Mouse (Mus musculus): ENCODE results near the gene Crocc.
A peak's percentile ranks its signal among the peaks of the same experiment; 100 is the strongest.

Gene Crocc

GRCm38 (mm10) chr4:141060426-141061301, at the start of gene Crocc:
Crocc (minus strand) TSS chr4:141060550.
- peak; percentile 100 for DNase-seq (ENCODE audit: low spot score)

- peak; percentile 44 for DNase-seq (ENCODE audit: low spot score)
Observed at GRCm38 (mm10) chr4:141108196-141108732, 47.9 kb upstream of the Crocc start.

- no peak for DNase-seq (ENCODE audit: low spot score)
Observed at GRCm38 (mm10) chr4:141106526-141107183, 46.3 kb upstream of the Crocc start.

GRCm38 (mm10) chr4:141101855-141102254, 41.5 kb upstream of the Crocc start:
- DNase-seq (ENCODE audit: low spot score) = peak; percentile 52

GRCm38 (mm10) chr4:141101291-141101690, 40.9 kb upstream of the Crocc start:
- DNase-seq (ENCODE audit: low spot score) = no peak

- no peak for DNase-seq (ENCODE audit: low spot score)
Observed at GRCm38 (mm10) chr4:141099956-141100355, 39.6 kb upstream of the Crocc start.

- DNase-seq (ENCODE audit: low spot score) = no peak
Observed at GRCm38 (mm10) chr4:141098935-141099334, 38.6 kb upstream of the Crocc start.

- no peak for DNase-seq (ENCODE audit: low spot score)
Observed at GRCm38 (mm10) chr4:141096710-141097109, 36.4 kb upstream of the Crocc start.

- DNase-seq (ENCODE audit: low spot score) = no peak
Observed at GRCm38 (mm10) chr4:141095016-141095415, 34.7 kb upstream of the Crocc start.

GRCm38 (mm10) chr4:141088714-141089113, 28.4 kb upstream of the Crocc start:
- DNase-seq (ENCODE audit: low spot score) = no peak

- DNase-seq (ENCODE audit: low spot score) = no peak
Observed at GRCm38 (mm10) chr4:141088033-141088432, 27.7 kb upstream of the Crocc start, which contains the start of gene Spata21. Spata21 (plus strand) TSS chr4:141088333.

- no peak for DNase-seq (ENCODE audit: low spot score)
Observed at GRCm38 (mm10) chr4:141086862-141087261, 26.5 kb upstream of the Crocc start.

- no peak for DNase-seq (ENCODE audit: low spot score)
Observed at GRCm38 (mm10) chr4:141078510-141079137, 18.3 kb upstream of the Crocc start.

GRCm38 (mm10) chr4:141077681-141078509, 17.5 kb upstream of the Crocc start, which contains the start of gene Necap2:
Necap2 (minus strand) TSS chr4:141078357.
- DNase-seq (ENCODE audit: low spot score) = peak; percentile 93

- DNase-seq (ENCODE audit: low spot score) = no peak
Observed at GRCm38 (mm10) chr4:141076761-141077506, 16.6 kb upstream of the Crocc start.

GRCm38 (mm10) chr4:141074109-141074508, 13.8 kb upstream of the Crocc start:
- DNase-seq (ENCODE audit: low spot score) = no peak

- no peak for DNase-seq (ENCODE audit: low spot score)
Observed at GRCm38 (mm10) chr4:141073661-141074060, 13.3 kb upstream of the Crocc start.

- no peak for DNase-seq (ENCODE audit: low spot score)
Observed at GRCm38 (mm10) chr4:141072502-141072901, 12.2 kb upstream of the Crocc start.

- peak; percentile 78 for DNase-seq (ENCODE audit: low spot score)
Observed at GRCm38 (mm10) chr4:141069731-141070130, 9.4 kb upstream of the Crocc start.

- DNase-seq (ENCODE audit: low spot score) = no peak
Observed at GRCm38 (mm10) chr4:141068655-141069054, 8.3 kb upstream of the Crocc start.

Measured in embryo, embryonic 10 days (tissue).